Mouse (Mus musculus) right cerebral cortex, postnatal 4 days (tissue): ENCODE measurements around the gene Josd2.
A peak's percentile ranks its signal among the peaks of the same experiment; 100 is the strongest.

ENCODE experiments used
- DNase-seq: peaks from one replicate; pipeline ENCODE4 v3.0.0-alpha.2; 2022

Gene Josd2

GRCm38 (mm10) chr7:44446070-44446855 is 21.5 kb upstream of the Josd2 start:
- no peak for DNase-seq

GRCm38 (mm10) chr7:44453256-44453655 is 14.5 kb upstream of the Josd2 start:
- no peak for DNase-seq

- DNase-seq, result no peak
Measured at GRCm38 (mm10) chr7:44456302-44456701, 11.5 kb upstream of the Josd2 start.

GRCm38 (mm10) chr7:44460067-44460466 is 7.7 kb upstream of the Josd2 start:
- no peak for DNase-seq

- DNase-seq, result no peak
Measured at GRCm38 (mm10) chr7:44460767-44461502, 6.8 kb upstream of the Josd2 start.

- DNase-seq, result no peak
Measured at GRCm38 (mm10) chr7:44461503-44462217, 6.1 kb upstream of the Josd2 start.

GRCm38 (mm10) chr7:44462218-44463055 is 5.3 kb upstream of the Josd2 start:
- DNase-seq, result peak; percentile 61

- DNase-seq, result no peak
Measured at GRCm38 (mm10) chr7:44463056-44463425, 4.7 kb upstream of the Josd2 start.

- no peak for DNase-seq
Measured at GRCm38 (mm10) chr7:44463556-44464225, 4.1 kb upstream of the Josd2 start.

- peak; percentile 78 for DNase-seq
Measured at GRCm38 (mm10) chr7:44464511-44464910, 3.3 kb upstream of the Josd2 start.

GRCm38 (mm10) chr7:44465111-44465510 is 2.7 kb upstream of the Josd2 start, which contains the start of gene Aspdh:
Gene Aspdh, plus strand, starts transcription at chr7:44465391.
- no peak for DNase-seq

GRCm38 (mm10) chr7:44466006-44466887 is 1.5 kb upstream of the Josd2 start:
- peak; percentile 34 for DNase-seq

GRCm38 (mm10) chr7:44466888-44467311 is 880 bp upstream of the Josd2 start:
- no peak for DNase-seq

GRCm38 (mm10) chr7:44468644-44469285 is 985 bp downstream of the Josd2 start:
- DNase-seq, result peak; percentile 26

GRCm38 (mm10) chr7:44469677-44470675 is 2.2 kb downstream of the Josd2 start:
- no peak for DNase-seq

GRCm38 (mm10) chr7:44470696-44471612 is 3.2 kb downstream of the Josd2 start:
- DNase-seq, result no peak

GRCm38 (mm10) chr7:44471880-44472557 is 4.2 kb downstream of the Josd2 start:
- DNase-seq, result no peak
